Mouse (Mus musculus) olfactory bulb, adult 2 months (tissue): ENCODE data around the gene Mansc1.

ENCODE experiments used
- CTCF ChIP-seq: fragments of 200-500 bp; IDR thresholded peaks from 2 replicates; pipeline ENCODE4 v1.5.1; 2012; ENCODE audit warnings: low read depth, mild to moderate bottlenecking, low read length, moderate library complexity; ENCODE audit not compliant: insufficient read depth
- POLR2A ChIP-seq: fragments of 200-500 bp; IDR thresholded peaks from 2 replicates; pipeline ENCODE4 v1.6.1; 2012; ENCODE audit warnings: mild to moderate bottlenecking, low read depth, low read length, moderate library complexity; ENCODE audit not compliant: insufficient read depth

GRCm38 (mm10) chr6:134670881-134671411 lies 38.7 kb upstream of the Mansc1 start:
- TF ChIP-seq POLR2A, result no peak
- no peak for TF ChIP-seq CTCF
